Mouse (Mus musculus): Measurements from ENCODE around the gene Cryba4.

GRCm38 (mm10) chr5:112211911-112212310 is 40.4 kb downstream of the Cryba4 start:
- TF ChIP-seq CTCF (IDR thresholded peaks at IDR 0.05; ENCODE audit: borderline replicate concordance, insufficient read depth, low read depth, low read length) (no peak), POLR2A (IDR thresholded peaks at IDR 0.05; ENCODE audit: borderline replicate concordance, insufficient read depth, low read length) (no peak)
